Mouse (Mus musculus): ENCODE data around the gene Zan. TPM values are rescaled to one million over a fixed set of nuclear protein-coding genes. Genes with fewer than 3 reads are reported as not detected.

Gene Zan
- polyA plus RNA-seq, 1 experiment, result 0.01 TPM

DNA sequence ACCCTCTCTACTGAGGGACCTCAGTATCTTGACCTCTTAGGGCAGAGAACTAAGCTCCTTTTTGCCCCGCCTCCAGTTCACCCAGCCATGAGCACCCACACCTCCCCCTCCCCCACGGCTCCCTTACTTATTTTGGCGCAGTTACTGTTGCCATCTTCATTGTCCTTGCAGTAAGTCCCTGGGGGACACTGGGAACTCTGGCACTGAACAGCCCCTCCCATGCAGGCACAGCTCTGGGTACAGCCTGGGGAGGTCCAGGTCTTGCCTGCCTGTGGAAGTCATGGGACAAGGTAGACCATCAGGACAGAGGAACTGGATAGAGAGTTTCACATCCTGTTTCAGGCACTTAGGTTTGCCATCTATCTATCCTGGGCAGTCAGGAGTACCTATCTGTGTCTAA lies 66.8 kb downstream of the Zan start:
- TF ChIP-seq MAX (IDR thresholded peaks at IDR 0.05) (no peak), MYOG (IDR thresholded peaks at IDR 0.05; ENCODE audit: control insufficient read depth, extremely low read depth, insufficient read length) (no peak), USF1 (IDR thresholded peaks at IDR 0.05; ENCODE audit: low read depth) (no peak), FOSL1 (IDR thresholded peaks at IDR 0.05; ENCODE audit: insufficient read depth, low read length, poor library complexity, severe bottlenecking) (no peak), CTCF (IDR thresholded peaks at IDR 0.05; ENCODE audit: control insufficient read depth, insufficient read depth, insufficient read length) (no peak), MYOD1 (IDR thresholded peaks at IDR 0.05; ENCODE audit: control insufficient read depth, insufficient read length, low read depth) (no peak)
- no peak overlapping the region for H3K4me3 ChIP-seq (ENCODE audit: insufficient read depth, poor library complexity, severe bottlenecking)
- H3K36me3 ChIP-seq (ENCODE audit: control insufficient read depth, insufficient read depth), result no peaks in the 10 kb centered on the region
- no peaks in the 10 kb centered on the region for H3K79me2 ChIP-seq (ENCODE audit: control insufficient read depth, insufficient read depth)
- no peaks in the 10 kb centered on the region for H3K79me3 ChIP-seq (ENCODE audit: low read depth)
- H3K27me3 ChIP-seq (ENCODE audit: control insufficient read depth, insufficient read depth, insufficient read length), result peaks cover 76% of the 10 kb centered on the region
- H3ac ChIP-seq (ENCODE audit: control insufficient read depth, insufficient read length, low read depth), result no peak overlapping the region

DNA sequence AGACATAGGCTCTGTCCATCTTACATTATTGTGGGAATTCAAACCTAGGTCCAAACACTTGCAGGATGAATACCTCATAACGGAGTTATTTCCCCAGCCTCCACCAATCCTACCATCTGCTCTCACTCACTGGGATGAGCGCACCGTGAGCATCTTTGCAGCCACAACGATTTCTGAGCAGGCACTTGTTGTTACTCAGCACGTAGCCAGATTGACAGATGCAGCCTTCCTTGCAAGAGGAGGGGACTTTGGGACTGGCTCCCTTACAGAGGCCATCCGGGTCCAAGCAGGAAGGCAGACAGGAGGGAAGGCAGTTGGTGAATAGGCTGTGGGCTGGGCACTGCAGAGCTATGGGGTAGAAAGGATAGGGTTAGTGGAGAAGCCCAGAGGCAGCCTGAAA lies 67.4 kb downstream of the Zan start:
- Histone ChIP-seq H3K79me2 (ENCODE audit: control insufficient read depth, insufficient read depth) (no peaks in the 10 kb centered on the region), H3K4me3 (ENCODE audit: insufficient read depth, poor library complexity, severe bottlenecking) (no peak overlapping the region), H3K36me3 (ENCODE audit: control insufficient read depth, insufficient read depth) (no peaks in the 10 kb centered on the region), H3K27me3 (ENCODE audit: control insufficient read depth, insufficient read depth, insufficient read length) (peaks cover 73% of the 10 kb centered on the region), H3ac (ENCODE audit: control insufficient read depth, insufficient read length, low read depth) (no peak overlapping the region), H3K79me3 (ENCODE audit: low read depth) (no peaks in the 10 kb centered on the region)
- TF ChIP-seq CTCF (IDR thresholded peaks at IDR 0.05; ENCODE audit: control insufficient read depth, insufficient read depth, insufficient read length) (no peak), USF1 (IDR thresholded peaks at IDR 0.05; ENCODE audit: low read depth) (no peak), CEBPB (IDR thresholded peaks at IDR 0.05; ENCODE audit: low read depth) (no peak), MYOG (IDR thresholded peaks at IDR 0.05; ENCODE audit: control insufficient read depth, extremely low read depth, insufficient read length) (no peak), MYOD1 (IDR thresholded peaks at IDR 0.05; ENCODE audit: control insufficient read depth, insufficient read length, low read depth) (no peak), FOSL1 (IDR thresholded peaks at IDR 0.05; ENCODE audit: insufficient read depth, low read length, poor library complexity, severe bottlenecking) (no peak), MAX (IDR thresholded peaks at IDR 0.05) (no peak)

DNA sequence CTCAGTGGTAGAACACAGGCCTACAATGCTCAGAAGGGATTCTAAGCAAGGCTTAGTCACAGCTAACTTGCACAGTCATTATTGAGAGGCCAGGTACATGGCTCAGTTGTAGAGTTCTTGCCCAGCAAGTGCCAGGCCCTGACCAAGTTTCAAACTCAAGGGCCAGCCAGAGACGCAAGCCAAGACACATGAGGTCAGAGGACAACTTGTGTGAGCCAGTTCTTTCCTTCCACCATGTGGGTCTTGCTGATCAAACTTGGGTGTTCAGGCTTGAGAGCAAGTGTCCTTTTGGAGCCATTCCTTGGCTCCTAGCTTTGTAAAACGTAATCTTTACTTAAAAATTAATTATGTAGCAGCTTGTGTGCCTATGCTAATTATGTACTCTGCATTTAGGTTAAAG lies 72.8 kb downstream of the Zan start:
- Histone ChIP-seq H3K4me3 (ENCODE audit: insufficient read depth, poor library complexity, severe bottlenecking) (no peak overlapping the region), H3K79me3 (ENCODE audit: low read depth) (no peaks in the 10 kb centered on the region), H3K79me2 (ENCODE audit: control insufficient read depth, insufficient read depth) (no peaks in the 10 kb centered on the region), H3K36me3 (ENCODE audit: control insufficient read depth, insufficient read depth) (no peaks in the 10 kb centered on the region), H3ac (ENCODE audit: control insufficient read depth, insufficient read length, low read depth) (no peak overlapping the region), H3K27me3 (ENCODE audit: control insufficient read depth, insufficient read depth, insufficient read length) (peaks cover 57% of the 10 kb centered on the region)
- TF ChIP-seq CTCF (IDR thresholded peaks at IDR 0.05; ENCODE audit: control insufficient read depth, insufficient read depth, insufficient read length) (no peak), MYOD1 (IDR thresholded peaks at IDR 0.05; ENCODE audit: control insufficient read depth, insufficient read length, low read depth) (no peak), MAX (IDR thresholded peaks at IDR 0.05) (no peak), CEBPB (IDR thresholded peaks at IDR 0.05; ENCODE audit: low read depth) (no peak), USF1 (IDR thresholded peaks at IDR 0.05; ENCODE audit: low read depth) (no peak), FOSL1 (IDR thresholded peaks at IDR 0.05; ENCODE audit: insufficient read depth, low read length, poor library complexity, severe bottlenecking) (no peak), MYOG (IDR thresholded peaks at IDR 0.05; ENCODE audit: control insufficient read depth, extremely low read depth, insufficient read length) (no peak)

DNA sequence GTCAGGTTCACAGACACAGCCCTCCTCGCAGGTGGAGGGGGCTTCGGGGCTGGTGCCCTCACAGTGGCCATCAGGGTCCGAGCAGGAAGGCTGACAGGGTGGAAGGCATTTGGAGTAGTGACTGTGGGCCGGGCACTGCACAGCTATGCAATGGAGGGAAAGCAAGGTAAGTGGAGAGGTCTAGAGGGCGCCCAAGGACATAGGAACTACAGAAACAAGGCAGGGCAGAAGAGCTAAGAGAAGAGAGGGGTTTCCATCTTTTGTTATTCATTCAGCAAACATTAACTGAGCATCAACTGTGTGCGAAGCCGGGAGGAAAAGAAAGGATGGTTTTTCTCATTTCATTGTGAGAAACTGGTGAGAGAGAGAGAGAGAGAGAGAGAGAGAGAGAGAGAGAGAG lies 82.4 kb downstream of the Zan start:
- H3K4me3 ChIP-seq (ENCODE audit: insufficient read depth, poor library complexity, severe bottlenecking), result no peak overlapping the region
- H3K27me3 ChIP-seq (ENCODE audit: control insufficient read depth, insufficient read depth, insufficient read length), result peaks cover 47% of the 10 kb centered on the region
- TF ChIP-seq CEBPB (IDR thresholded peaks at IDR 0.05; ENCODE audit: low read depth), result no peak
- TF ChIP-seq USF1 (IDR thresholded peaks at IDR 0.05; ENCODE audit: low read depth), result no peak
- no peak for TF ChIP-seq CTCF (IDR thresholded peaks at IDR 0.05; ENCODE audit: control insufficient read depth, insufficient read depth, insufficient read length)
- no peak for TF ChIP-seq MAX (IDR thresholded peaks at IDR 0.05)
- no peak for TF ChIP-seq MYOD1 (IDR thresholded peaks at IDR 0.05; ENCODE audit: control insufficient read depth, insufficient read length, low read depth)
- no peak for TF ChIP-seq FOSL1 (IDR thresholded peaks at IDR 0.05; ENCODE audit: insufficient read depth, low read length, poor library complexity, severe bottlenecking)
- no peaks in the 10 kb centered on the region for H3K79me2 ChIP-seq (ENCODE audit: control insufficient read depth, insufficient read depth)
- no peaks in the 10 kb centered on the region for H3K36me3 ChIP-seq (ENCODE audit: control insufficient read depth, insufficient read depth)
- no peaks in the 10 kb centered on the region for H3K79me3 ChIP-seq (ENCODE audit: low read depth)
- no peak overlapping the region for H3ac ChIP-seq (ENCODE audit: control insufficient read depth, insufficient read length, low read depth)

DNA sequence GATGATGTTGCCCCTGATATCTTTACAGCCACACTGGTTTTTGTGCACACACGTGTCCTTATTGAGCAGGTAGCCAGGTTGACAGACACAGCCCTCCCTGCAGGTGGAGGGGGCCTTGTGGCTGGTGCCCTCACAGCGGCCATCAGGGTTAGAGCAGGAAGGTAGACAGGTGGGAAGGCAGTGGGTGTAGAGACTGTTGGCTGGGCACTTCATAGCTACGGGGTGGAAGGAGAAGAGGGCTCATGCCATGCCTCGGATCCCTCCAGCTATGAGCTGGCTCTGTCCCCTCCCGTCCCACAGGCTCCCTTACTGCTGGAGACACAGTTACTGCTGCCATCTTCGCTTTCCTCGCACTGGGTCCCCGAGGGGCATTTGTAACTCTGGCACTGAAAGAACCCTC lies 85.2 kb downstream of the Zan start:
- no peak overlapping the region for H3K4me3 ChIP-seq (ENCODE audit: insufficient read depth, poor library complexity, severe bottlenecking)
- no peaks in the 10 kb centered on the region for H3K36me3 ChIP-seq (ENCODE audit: control insufficient read depth, insufficient read depth)
- peaks cover 49% of the 10 kb centered on the region for H3K27me3 ChIP-seq (ENCODE audit: control insufficient read depth, insufficient read depth, insufficient read length)
- no peak for TF ChIP-seq MAX (IDR thresholded peaks at IDR 0.05)
- TF ChIP-seq MYOD1 (IDR thresholded peaks at IDR 0.05; ENCODE audit: control insufficient read depth, insufficient read length, low read depth), result no peak
- TF ChIP-seq FOSL1 (IDR thresholded peaks at IDR 0.05; ENCODE audit: insufficient read depth, low read length, poor library complexity, severe bottlenecking), result no peak
- TF ChIP-seq CEBPB (IDR thresholded peaks at IDR 0.05; ENCODE audit: low read depth), result no peak
- no peak for TF ChIP-seq CTCF (IDR thresholded peaks at IDR 0.05; ENCODE audit: control insufficient read depth, insufficient read depth, insufficient read length)
- TF ChIP-seq MYOG (IDR thresholded peaks at IDR 0.05; ENCODE audit: control insufficient read depth, extremely low read depth, insufficient read length), result no peak
- no peak for TF ChIP-seq USF1 (IDR thresholded peaks at IDR 0.05; ENCODE audit: low read depth)
- H3ac ChIP-seq (ENCODE audit: control insufficient read depth, insufficient read length, low read depth), result no peak overlapping the region
- H3K79me3 ChIP-seq (ENCODE audit: low read depth), result no peaks in the 10 kb centered on the region
- H3K79me2 ChIP-seq (ENCODE audit: control insufficient read depth, insufficient read depth), result no peaks in the 10 kb centered on the region

DNA sequence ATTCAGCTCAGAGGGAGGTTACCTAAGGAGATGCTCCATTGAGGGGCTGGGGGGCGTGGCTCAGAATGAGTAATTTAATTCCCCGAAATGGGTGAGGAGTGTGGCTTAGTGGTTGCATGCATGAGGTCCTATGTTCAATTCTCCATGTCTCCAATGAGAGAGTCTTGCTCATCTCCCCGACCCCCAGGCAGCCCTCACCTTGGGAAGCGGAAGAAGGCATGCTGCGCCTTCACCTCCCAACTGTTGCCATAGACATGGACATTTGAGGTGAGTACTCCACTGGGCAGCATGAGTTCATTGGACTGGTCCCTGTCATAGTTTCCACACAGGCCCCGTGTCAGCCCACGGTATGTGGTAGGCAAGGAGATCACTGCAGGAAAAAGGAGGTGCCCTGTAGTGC lies 90.2 kb downstream of the Zan start:
- Histone ChIP-seq H3K36me3 (ENCODE audit: control insufficient read depth, insufficient read depth) (no peaks in the 10 kb centered on the region), H3K27me3 (ENCODE audit: control insufficient read depth, insufficient read depth, insufficient read length) (peaks cover 42% of the 10 kb centered on the region), H3K79me2 (ENCODE audit: control insufficient read depth, insufficient read depth) (no peaks in the 10 kb centered on the region), H3K4me3 (ENCODE audit: insufficient read depth, poor library complexity, severe bottlenecking) (no peak overlapping the region), H3ac (ENCODE audit: control insufficient read depth, insufficient read length, low read depth) (no peak overlapping the region), H3K79me3 (ENCODE audit: low read depth) (no peaks in the 10 kb centered on the region)
- TF ChIP-seq MYOD1 (IDR thresholded peaks at IDR 0.05; ENCODE audit: control insufficient read depth, insufficient read length, low read depth), result no peak
- TF ChIP-seq CTCF (IDR thresholded peaks at IDR 0.05; ENCODE audit: control insufficient read depth, insufficient read depth, insufficient read length), result no peak
- TF ChIP-seq MYOG (IDR thresholded peaks at IDR 0.05; ENCODE audit: control insufficient read depth, extremely low read depth, insufficient read length), result no peak
- TF ChIP-seq CEBPB (IDR thresholded peaks at IDR 0.05; ENCODE audit: low read depth), result no peak
- TF ChIP-seq USF1 (IDR thresholded peaks at IDR 0.05; ENCODE audit: low read depth), result no peak
- no peak for TF ChIP-seq MAX (IDR thresholded peaks at IDR 0.05)
- TF ChIP-seq FOSL1 (IDR thresholded peaks at IDR 0.05; ENCODE audit: insufficient read depth, low read length, poor library complexity, severe bottlenecking), result no peak
